Mouse (Mus musculus): ENCODE data around the gene Cspg5. TPM values are rescaled to one million over a fixed set of nuclear protein-coding genes. Genes with fewer than 3 reads are reported as not detected.

The Cspg5 gene
- total and polyA plus RNA-seq, 3 experiments, result 0.40 to 0.72 (median 0.49) TPM

DNA sequence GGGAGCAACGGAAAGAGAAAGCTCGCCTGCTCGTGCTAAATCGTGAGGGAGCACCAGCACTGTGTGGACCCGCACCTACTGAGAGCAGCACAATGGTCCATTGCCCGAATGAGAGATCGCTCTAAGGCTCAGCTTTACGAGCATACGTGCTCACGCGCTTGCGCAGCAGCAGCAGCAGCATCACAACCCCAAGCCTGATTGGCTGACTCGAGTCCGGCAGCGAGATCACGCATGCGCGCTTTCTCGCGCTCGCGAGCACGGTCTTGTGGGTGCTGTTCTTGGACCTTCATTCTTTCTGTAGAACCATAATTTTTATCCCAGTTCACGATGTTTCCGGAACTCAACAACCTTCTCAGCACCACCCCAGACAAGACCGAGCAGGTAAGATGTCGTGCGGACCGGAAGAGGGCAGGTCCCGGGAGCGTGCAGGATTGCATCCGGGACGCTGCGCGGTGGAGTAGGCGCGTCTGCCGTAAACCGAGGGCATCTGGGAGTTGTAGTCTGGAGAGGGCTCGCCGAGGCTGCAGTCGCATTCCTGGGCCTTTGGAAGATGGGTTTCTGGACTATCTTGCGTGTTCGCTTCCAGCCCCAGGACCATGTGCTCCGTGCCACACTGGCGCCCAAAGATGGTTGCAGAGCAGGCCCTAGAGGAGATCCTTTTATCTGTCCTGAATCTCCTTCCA is 61.5 kb downstream of the Cspg5 start, which contains the start of gene Elp6 (continued):
- TF ChIP-seq CHD2 (IDR thresholded peaks at IDR 0.05; ENCODE audit: low read length) (peak; percentile 81), MXI1 (IDR thresholded peaks at IDR 0.05; ENCODE audit: low read depth, low read length) (peak; percentile 71), HCFC1 (IDR thresholded peaks at IDR 0.05; ENCODE audit: low read depth, low read length) (peak; percentile 99), BHLHE40 (IDR thresholded peaks at IDR 0.05; ENCODE audit: low read depth, low read length) (peak; percentile 61), CTCF (conservative IDR thresholded peaks at IDR 0.05 in 1 of 2, IDR thresholded peaks at IDR 0.05 in 1 of 2; ENCODE audit: low read depth in 2 of 2, low read length in 2 of 2) (no peak), E2F4 (IDR thresholded peaks at IDR 0.05; ENCODE audit: insufficient replicate concordance, low read depth, low read length) (0 out of 2 replicates have a peak, but pooled peaks have one; percentile 3), RCOR1 (conservative IDR thresholded peaks at IDR 0.05; ENCODE audit: low read depth, low read length) (no peak; the same call in 1 of the 2 replicates), RAD21 (IDR thresholded peaks at IDR 0.05; ENCODE audit: low read depth, low read length) (no peak), MAFK (IDR thresholded peaks at IDR 0.05; ENCODE audit: insufficient replicate concordance, low read length) (no peak), ZKSCAN1 (IDR thresholded peaks at IDR 0.05; ENCODE audit: borderline replicate concordance, low read depth, low read length) (no peak), ZMIZ1 (IDR thresholded peaks at IDR 0.05; ENCODE audit: low read depth, low read length) (peak; percentile 96), UBTF (IDR thresholded peaks at IDR 0.05; ENCODE audit: low read depth, low read length) (0 out of 2 replicates have a peak, but pooled peaks have one; percentile 23), NELFE (IDR thresholded peaks at IDR 0.05; ENCODE audit: low read depth, low read length) (peak; percentile 98), ETS1 (conservative IDR thresholded peaks at IDR 0.05; ENCODE audit: low read depth, low read length) (no peak)

DNA sequence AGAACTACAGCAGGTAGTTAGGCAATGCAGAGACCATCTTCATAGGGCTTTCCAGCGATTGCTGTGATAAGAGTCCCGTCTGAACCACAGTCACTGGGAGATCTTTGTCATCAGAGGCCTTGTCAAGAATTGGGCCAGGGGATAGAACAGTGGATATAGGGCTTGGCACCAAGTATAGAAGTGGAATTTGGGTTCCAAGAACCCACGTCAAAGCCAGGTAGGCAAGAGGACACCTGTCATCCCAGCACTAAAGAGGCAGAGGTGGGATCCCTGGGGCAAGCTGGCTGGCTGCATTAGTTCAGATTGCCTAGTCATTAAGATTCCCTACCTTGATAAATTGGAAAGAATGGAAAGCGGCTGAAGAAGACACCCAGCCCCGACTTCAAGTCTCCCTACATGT is 62.8 kb downstream of the Cspg5 start:
- peaks cover 10% of the 10 kb centered on the region for H3K9me3 ChIP-seq (replicated peaks; ENCODE audit: low read length)
- peaks cover 14% of the 10 kb centered on the region for H3K79me2 ChIP-seq (replicated peaks; ENCODE audit: control insufficient read depth, extremely low read depth, insufficient read depth, poor library complexity, severe bottlenecking)
- no peak for DNase-seq (ENCODE audit: extremely low read depth)
- no peak overlapping the region for H3K27ac ChIP-seq (ENCODE audit: insufficient read depth, low read depth)
- peaks cover 14 to 31% of the 10 kb centered on the region in 2 experiments for H3K36me3 ChIP-seq (replicated peaks in 1 of 2; ENCODE audit: control insufficient read depth in 1 of 2, insufficient read depth in 1 of 2, low read length in 1 of 2)
- dilution Hi-C loops (cut with MboI; ENCODE audit: extremely low pct_ligation_motif_present, extremely low pct_unique_long_range_greater_than_20kb, low sequenced_read_pairs), result no loop called here
- in situ Hi-C loops (cut with MboI; ENCODE audit: low pct_ligation_motif_present, low pct_unique_long_range_greater_than_20kb, low sequenced_read_pairs), result no loop called here
- no peak for TF ChIP-seq TBP (conservative IDR thresholded peaks at IDR 0.05; ENCODE audit: low read depth, low read length)
- TF ChIP-seq POLR2A (IDR thresholded peaks at IDR 0.05; ENCODE audit: low read depth, low read length), result no peak
- no peak for TF ChIP-seq ZNF384 (IDR thresholded peaks at IDR 0.05; ENCODE audit: low read depth, low read length)
- peak overlapping the region; percentile 88 for H3K9ac ChIP-seq (ENCODE audit: insufficient read depth, low read depth)
- H3K27me3 ChIP-seq (replicated peaks), result no peaks in the 10 kb centered on the region
- H3K4me1 ChIP-seq (ENCODE audit: control insufficient read depth in 1 of 2, insufficient read depth in 2 of 2), result peaks cover 7 to 20% of the 10 kb centered on the region in 2 experiments
- peak overlapping the region; percentile 88 for H3K4me2 ChIP-seq (ENCODE audit: insufficient read depth, low read depth, poor library complexity, severe bottlenecking)
- peak overlapping the region in 2 of 3 experiments; percentile 74 to 80 for H3K4me3 ChIP-seq (replicated peaks in 1 of 3; ENCODE audit: low read depth in 2 of 3, low read length in 2 of 3, poor library complexity in 1 of 3)

Other genes starting within 250 kb of the Cspg5 start
- gene Smarcc1, start 126.1 kb upstream of the Cspg5 start, total RNA-seq (2012; rRNA removed), result 41.3 and 44.2 TPM in 2 replicates
- 26.8 and 30.4 TPM in 2 replicates for gene Smarcc1, start 126.1 kb upstream of the Cspg5 start, total RNA-seq (2014; rRNA removed)
- 89.9 and 97.0 TPM in 2 replicates for gene Smarcc1, start 126.1 kb upstream of the Cspg5 start, polyA plus RNA-seq (2012; ENCODE audit: insufficient read length, low read depth)
- 129 and 142 TPM in 2 replicates for gene Dhx30, start 126.0 kb upstream of the Cspg5 start, total RNA-seq (2012; rRNA removed)
- 64.7 and 68.8 TPM in 2 replicates for gene Dhx30, start 126.0 kb upstream of the Cspg5 start, total RNA-seq (2014; rRNA removed)
- gene Dhx30, start 126.0 kb upstream of the Cspg5 start, polyA plus RNA-seq (2012; ENCODE audit: insufficient read length, low read depth), result 99.3 and 102 TPM in 2 replicates
- 32.4 and 35.4 TPM in 2 replicates for gene Elp6, start 61.4 kb downstream of the Cspg5 start, total RNA-seq (2012; rRNA removed)
- gene Elp6, start 61.4 kb downstream of the Cspg5 start, total RNA-seq (2014; rRNA removed), result 42.6 and 44.7 TPM in 2 replicates
- gene Elp6, start 61.4 kb downstream of the Cspg5 start, polyA plus RNA-seq (2012; ENCODE audit: insufficient read length, low read depth), result 24.2 and 25.3 TPM in 2 replicates
- 38.1 and 40.4 TPM in 2 replicates for gene Scap, start 89.5 kb downstream of the Cspg5 start, total RNA-seq (2012; rRNA removed)
- 24.7 and 25.0 TPM in 2 replicates for gene Scap, start 89.5 kb downstream of the Cspg5 start, total RNA-seq (2014; rRNA removed)
- 39.9 and 48.9 TPM in 2 replicates for gene Scap, start 89.5 kb downstream of the Cspg5 start, polyA plus RNA-seq (2012; ENCODE audit: insufficient read length, low read depth)
- gene Ptpn23, start 164.4 kb downstream of the Cspg5 start, total RNA-seq (2012; rRNA removed), result 8.9 and 12.7 TPM in 2 replicates
- gene Ptpn23, start 164.4 kb downstream of the Cspg5 start, total RNA-seq (2014; rRNA removed), result 2.2 and 3.4 TPM in 2 replicates
- gene Ptpn23, start 164.4 kb downstream of the Cspg5 start, polyA plus RNA-seq (2012; ENCODE audit: insufficient read length, low read depth), result 31.3 and 41.7 TPM in 2 replicates
- gene Ngp, start 176.0 kb downstream of the Cspg5 start, total RNA-seq (2012; rRNA removed), result not detected in 2 replicates
- gene Ngp, start 176.0 kb downstream of the Cspg5 start, total RNA-seq (2014; rRNA removed), result not detected in 2 replicates
- not detected in 2 replicates for gene Ngp, start 176.0 kb downstream of the Cspg5 start, polyA plus RNA-seq (2012; ENCODE audit: insufficient read length, low read depth)
- gene Klhl18, start 232.9 kb downstream of the Cspg5 start, total RNA-seq (2012; rRNA removed), result 4.4 and 4.8 TPM in 2 replicates
- 3.0 and 3.5 TPM in 2 replicates for gene Klhl18, start 232.9 kb downstream of the Cspg5 start, total RNA-seq (2014; rRNA removed)
- gene Klhl18, start 232.9 kb downstream of the Cspg5 start, polyA plus RNA-seq (2012; ENCODE audit: insufficient read length, low read depth), result 10.1 and 10.2 TPM in 2 replicates
- gene Kif9, start 233.2 kb downstream of the Cspg5 start, total RNA-seq (2012; rRNA removed), result 1.2 and 1.8 TPM in 2 replicates
- 1.1 and 1.6 TPM in 2 replicates for gene Kif9, start 233.2 kb downstream of the Cspg5 start, total RNA-seq (2014; rRNA removed)
- gene Kif9, start 233.2 kb downstream of the Cspg5 start, polyA plus RNA-seq (2012; ENCODE audit: insufficient read length, low read depth), result 1.2 and 1.8 TPM in 2 replicates

All from CH12.LX (cell line).